Mouse (Mus musculus) heart, adult 9 months (tissue): ENCODE results near the gene Lgi4.
A peak's percentile ranks its signal among the peaks of the same experiment; 100 is the strongest.

ENCODE experiments used
- DNase-seq, 2 experiments: peaks; one replicate each; pipeline ENCODE4 v3.0.0; 2022; ENCODE audit warnings: low spot score in 2 of 2

Gene Lgi4

GRCm38 (mm10) chr7:31076492-31076891 lies 17.4 kb downstream of the Lgi4 start, which contains the start of gene Fxyd3:
TSS of gene Fxyd3 (minus strand) at chr7:31076704.
- DNase-seq = no peak

GRCm38 (mm10) chr7:31077470-31077869 lies 18.3 kb downstream of the Lgi4 start:
- DNase-seq = no peak

GRCm38 (mm10) chr7:31077885-31078445 lies 18.8 kb downstream of the Lgi4 start:
- peak in 1 of 2 experiments; percentile 50 for DNase-seq

GRCm38 (mm10) chr7:31079670-31080069 lies 20.5 kb downstream of the Lgi4 start:
- no peak for DNase-seq

- no peak for DNase-seq
Observed at GRCm38 (mm10) chr7:31080611-31081010, 21.5 kb downstream of the Lgi4 start.

GRCm38 (mm10) chr7:31081106-31081505 lies 22.0 kb downstream of the Lgi4 start:
- DNase-seq = no peak

GRCm38 (mm10) chr7:31082106-31082505 lies 23.0 kb downstream of the Lgi4 start:
- no peak for DNase-seq

GRCm38 (mm10) chr7:31082831-31083588 lies 23.9 kb downstream of the Lgi4 start:
- DNase-seq = peak; percentile 90

- no peak for DNase-seq
Observed at GRCm38 (mm10) chr7:31084140-31084539, 25.0 kb downstream of the Lgi4 start.

- DNase-seq = peak; percentile 77 to 78
Observed at GRCm38 (mm10) chr7:31085171-31085570, 26.0 kb downstream of the Lgi4 start.

GRCm38 (mm10) chr7:31086175-31086755 lies 27.1 kb downstream of the Lgi4 start:
- DNase-seq = no peak

GRCm38 (mm10) chr7:31087262-31087661 lies 28.1 kb downstream of the Lgi4 start:
- DNase-seq = no peak

- DNase-seq = no peak
Observed at GRCm38 (mm10) chr7:31088206-31088605, 29.1 kb downstream of the Lgi4 start.

- DNase-seq = no peak
Observed at GRCm38 (mm10) chr7:31089721-31090120, 30.6 kb downstream of the Lgi4 start.

- no peak for DNase-seq
Observed at GRCm38 (mm10) chr7:31094774-31095501, 35.8 kb downstream of the Lgi4 start.

- no peak for DNase-seq
Observed at GRCm38 (mm10) chr7:31096892-31097564, 37.9 kb downstream of the Lgi4 start.

- DNase-seq = peak; percentile 85 to 92
Observed at GRCm38 (mm10) chr7:31097583-31098248, 38.6 kb downstream of the Lgi4 start.

- peak in 1 of 2 experiments; percentile 31 for DNase-seq
Observed at GRCm38 (mm10) chr7:31098697-31099611, 39.8 kb downstream of the Lgi4 start.

- no peak for DNase-seq
Observed at GRCm38 (mm10) chr7:31099612-31099982, 40.5 kb downstream of the Lgi4 start.

GRCm38 (mm10) chr7:31100786-31101185 lies 41.6 kb downstream of the Lgi4 start:
- DNase-seq = no peak
